Mouse (Mus musculus) left cerebral cortex, postnatal 25 days (tissue): Measurements from ENCODE around the gene Batf. TPM values are rescaled to one million over a fixed set of nuclear protein-coding genes. Genes with fewer than 3 reads are reported as not detected.
"Not testable (repeated sequence)": the region's sequence is repeated elsewhere in the genome, so short reads cannot be mapped to it uniquely, and the experiment has no call there.

Experiments
- DNase-seq, 2 experiments: peaks; one replicate each; pipeline ENCODE4 v3.0.0; 2022; ENCODE audit warnings: low spot score in 2 of 2, mixed read lengths in 1 of 2
- intact Hi-C: fragments of 180-260 bp; cut with DNase I; formaldehyde crosslinking; loops from one replicate; pipeline ENCODE4 v1.15.1; 2025
- total RNA-seq, 2 experiments: library from RNA; stranded (reverse); gene quantifications; 2 replicates each; pipeline ENCODE4 v1.2.3; 2021

Gene Batf
- under 1 TPM; 0.71 to 0.78 TPM for total RNA-seq

DNA sequence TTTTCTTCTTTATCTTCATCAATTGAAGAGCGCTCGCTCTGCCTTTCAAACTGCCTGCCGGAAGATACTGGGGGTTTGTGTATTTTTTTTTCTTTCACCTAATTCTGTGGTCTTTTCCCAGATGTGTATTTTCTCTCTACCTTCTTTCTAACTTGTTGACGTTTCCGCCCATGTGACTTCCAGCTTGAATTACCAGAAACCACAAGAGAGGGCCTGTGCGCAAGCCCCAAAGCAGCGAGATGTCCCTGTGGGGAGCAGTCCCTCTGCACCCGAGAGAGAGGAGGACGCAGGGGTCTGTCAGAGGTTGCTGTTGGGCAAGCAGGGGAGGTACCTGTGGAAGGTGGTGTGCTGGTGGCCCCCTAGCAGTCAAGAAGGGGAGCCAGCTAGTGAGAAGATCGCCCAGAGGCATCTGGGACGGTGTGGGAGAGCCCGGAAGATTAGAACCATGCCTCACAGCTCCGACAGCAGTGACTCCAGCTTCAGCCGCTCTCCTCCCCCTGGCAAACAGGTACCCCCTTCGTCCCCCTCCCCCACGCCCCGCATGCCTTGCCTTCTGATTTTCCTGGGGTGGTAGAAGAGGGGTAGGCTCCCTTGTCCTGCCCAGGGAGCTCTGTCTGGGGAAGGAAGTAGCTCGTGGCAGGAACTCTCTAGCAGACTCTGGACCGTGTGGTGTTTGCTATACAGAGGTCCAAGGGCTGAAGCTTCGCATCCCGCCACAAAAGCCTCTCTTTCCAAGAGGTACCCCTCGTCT lies at the start of gene Batf:
TSS of gene Batf (plus strand) at position 204 of the 751 bp plus-strand sequence.
- intact Hi-C loops, result no loop called here
- no peak for DNase-seq

DNA sequence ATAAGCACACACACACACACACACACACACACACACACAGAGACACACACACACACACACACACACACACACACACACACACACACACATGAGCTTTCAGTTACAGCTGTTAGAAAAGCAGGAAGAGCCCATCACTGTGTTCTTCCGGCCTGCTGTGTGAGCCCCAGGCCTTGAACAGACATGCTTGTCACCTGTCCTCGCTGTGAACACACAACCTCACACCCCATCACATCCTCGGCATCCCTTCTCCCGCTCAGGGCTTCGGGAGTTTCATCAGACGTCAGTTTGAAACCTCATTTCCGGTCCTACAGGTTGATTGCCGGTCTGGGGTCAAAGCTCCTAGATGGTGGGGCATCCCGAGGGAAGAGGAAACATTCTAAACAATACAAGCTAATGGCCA lies 48.5 kb upstream of the Batf start:
- no peak for DNase-seq
- intact Hi-C loops, result no loop called here

DNA sequence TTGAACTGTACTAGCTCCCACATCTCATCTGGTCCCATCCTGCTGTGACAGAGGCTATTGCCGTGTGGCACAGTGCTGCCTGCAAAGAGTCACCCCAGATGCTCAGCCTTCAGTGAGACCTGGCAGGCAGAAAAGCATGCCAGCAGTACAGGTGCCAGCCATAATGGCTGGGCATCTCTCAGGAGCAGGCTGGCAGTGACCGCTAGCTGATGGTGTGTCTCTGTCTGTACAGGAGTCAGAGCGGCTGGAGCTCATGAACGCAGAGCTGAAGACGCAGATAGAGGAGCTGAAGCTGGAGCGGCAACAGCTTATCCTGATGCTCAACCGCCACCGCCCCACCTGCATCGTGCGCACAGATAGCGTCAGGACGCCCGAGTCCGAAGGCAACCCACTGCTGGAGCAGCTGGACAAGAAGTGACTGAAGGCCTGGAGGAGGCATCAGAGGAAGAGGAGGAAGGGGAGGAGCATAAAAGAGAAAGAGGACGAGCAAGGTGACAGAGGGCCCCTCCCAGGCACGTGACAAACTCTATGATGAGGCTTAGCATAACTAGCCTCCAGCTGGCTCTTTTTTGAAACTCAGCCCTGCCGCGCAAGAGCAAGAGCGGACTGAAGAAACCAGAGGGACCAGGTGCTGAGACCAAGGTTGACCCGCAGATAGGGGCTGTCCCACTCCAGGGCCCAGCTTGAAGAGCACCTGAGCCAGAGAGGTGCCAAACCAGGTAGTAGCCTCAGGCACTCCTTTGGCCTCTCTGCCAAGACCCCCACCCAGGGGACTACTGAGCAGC lies 47.7 kb upstream of the Batf start:
- intact Hi-C loops, result no loop called here
- no peak for DNase-seq

DNA sequence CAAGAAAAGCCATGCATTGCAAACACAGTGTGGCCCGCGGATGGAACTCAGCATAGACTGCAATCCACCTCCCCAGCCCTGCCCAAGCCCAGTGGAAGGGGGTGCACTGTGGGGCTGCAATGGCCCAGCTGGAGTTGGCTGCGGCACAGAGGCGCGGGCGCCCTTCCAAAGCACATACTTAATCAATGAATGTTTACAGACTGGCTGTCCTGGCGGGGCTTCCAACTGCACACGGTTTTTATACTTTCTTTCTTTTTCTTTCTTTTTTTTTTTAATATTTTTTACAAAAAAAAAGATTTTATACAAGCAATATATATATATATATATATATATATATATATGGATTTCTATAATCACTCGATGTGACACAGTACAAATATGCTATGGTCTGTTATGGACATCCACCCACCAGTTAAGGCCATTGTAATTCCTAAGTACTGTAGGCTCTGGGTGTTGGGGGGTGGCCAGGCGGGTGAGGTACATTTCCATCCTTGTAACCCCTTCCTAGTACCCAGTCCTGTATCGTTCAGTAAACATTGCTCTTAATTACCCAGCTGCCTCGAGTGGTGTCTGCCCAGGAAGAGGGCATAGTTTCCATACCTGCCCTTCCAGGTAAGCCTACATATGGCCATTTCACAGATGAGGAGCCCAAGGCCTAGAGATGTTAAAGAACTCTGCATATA lies 47.0 kb upstream of the Batf start:
- intact Hi-C loops, result no loop called here
- peak in 1 of 2 experiments; percentile 47 for DNase-seq

DNA sequence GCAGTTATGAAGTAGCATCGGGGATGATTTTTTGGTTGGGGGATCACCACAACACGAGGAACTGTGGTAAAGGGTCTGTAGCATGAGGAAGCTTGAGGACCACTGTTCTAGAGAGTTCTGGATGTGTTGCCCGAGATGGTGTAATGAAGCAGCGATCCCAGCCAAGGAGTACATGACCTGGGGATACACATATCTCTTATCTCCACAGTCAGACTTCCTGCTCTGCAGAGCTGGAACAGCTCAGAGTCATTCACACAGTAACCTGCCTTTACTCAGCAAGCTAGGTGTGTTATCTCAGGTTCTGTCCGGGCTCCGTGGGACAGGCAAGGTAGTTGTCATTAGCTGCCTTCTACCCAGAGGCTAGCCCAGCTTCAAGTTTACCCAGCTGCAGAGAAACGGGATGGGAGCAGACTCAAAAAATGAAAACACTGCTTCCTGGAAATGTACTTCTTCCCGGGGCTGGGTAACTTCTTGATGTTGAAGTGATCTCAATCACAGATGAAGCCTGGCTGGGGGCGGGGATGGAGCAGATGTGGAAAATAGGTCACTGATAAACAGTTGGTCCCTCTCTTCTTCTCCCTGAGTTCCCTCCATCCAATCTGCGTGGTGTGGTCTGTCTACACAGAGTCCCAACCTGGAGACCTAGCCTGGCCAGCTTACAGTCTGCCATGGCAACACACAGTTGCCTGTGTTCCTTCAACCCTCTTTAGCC lies 45.5 kb upstream of the Batf start:
- DNase-seq, result no peak
- intact Hi-C loops, result no loop called here

DNA sequence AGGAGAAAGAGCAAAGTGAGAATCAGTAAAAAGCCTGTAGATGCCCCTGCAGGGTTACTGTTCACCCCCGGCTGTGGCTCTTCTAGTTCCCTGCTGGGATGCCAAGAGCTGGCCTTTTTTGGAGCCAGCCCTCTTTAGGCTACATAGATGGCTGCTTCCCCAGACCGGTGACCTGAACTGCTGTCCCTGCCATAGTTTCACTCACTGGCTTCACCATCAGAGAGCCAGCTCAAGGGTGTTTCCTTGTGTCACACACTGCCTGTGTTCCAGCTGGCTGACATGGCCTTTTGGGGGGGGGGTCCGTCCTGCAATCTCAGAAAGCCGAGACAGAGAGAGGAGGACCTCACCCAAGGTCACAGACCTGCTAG lies 44.9 kb upstream of the Batf start:
- intact Hi-C loops, result no loop called here
- DNase-seq, result no peak

DNA sequence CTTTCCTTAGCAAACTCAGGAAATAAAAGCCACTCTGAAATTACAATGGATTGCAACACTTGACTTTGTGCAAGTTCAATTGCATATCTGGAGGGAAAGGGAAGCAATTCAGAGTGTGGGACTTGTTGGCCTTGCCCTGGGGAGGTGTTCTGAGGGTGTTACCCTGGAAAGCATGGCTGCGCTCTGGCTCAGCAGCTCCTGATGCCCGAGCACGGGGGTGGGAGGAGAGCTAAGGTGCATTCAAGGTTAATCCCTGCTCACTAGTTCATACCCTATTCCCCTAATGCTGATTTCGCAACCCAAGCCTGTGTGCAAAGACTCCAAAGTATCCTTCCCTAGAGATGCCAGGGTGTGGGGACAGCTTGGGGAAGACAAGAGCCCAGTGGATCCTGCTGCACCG lies 42.7 kb upstream of the Batf start:
- intact Hi-C loops, result no loop called here

DNA sequence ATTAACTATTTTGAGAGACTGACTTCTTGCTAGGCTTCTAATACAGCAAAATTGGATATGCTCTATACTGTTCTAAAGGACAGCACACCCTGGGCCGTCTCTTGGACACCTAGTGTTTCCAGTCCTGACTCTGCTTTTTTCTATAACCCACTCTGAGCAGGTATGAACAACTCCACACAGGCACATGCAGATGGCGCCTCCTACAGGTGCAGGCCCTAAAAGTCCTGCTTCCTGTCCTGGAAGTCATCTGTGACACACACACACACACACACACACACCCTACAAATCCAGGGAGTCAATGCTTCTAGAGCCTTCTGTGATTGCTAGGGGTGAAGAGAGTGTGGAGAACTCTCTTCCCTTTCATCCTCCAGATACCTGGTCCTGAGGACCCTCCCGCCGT lies 40.8 kb upstream of the Batf start:
- intact Hi-C loops, result loop anchor here (5.0 kb wide), 1 partner anchor 138 kb away; no protein-coding TSS in a partner anchor
- DNase-seq, result no peak

More for the DNA sequence above, 42.7 kb upstream of the Batf start:
- no peak for DNase-seq

DNA sequence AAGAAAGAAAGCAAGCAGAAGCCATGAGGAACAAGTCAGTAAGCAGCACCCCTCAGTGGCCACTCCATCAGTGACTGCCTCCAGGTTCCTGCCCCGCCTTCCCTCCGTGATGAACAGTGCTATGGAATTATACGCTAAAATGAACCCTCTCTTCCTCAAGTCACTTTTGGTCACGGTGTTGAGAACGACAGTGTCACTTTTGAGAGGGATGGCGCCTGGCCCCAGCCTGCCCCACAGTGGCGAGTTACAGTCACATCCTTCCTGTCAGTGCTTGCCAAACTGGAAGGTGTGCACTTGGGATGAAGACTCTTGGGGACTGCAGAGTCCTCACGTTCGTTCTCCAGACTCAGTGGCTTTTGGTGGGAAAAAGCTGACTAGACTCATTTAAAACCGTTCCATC lies 39.1 kb upstream of the Batf start:
- DNase-seq, result no peak
- intact Hi-C loops, result loop anchor here (5.0 kb wide), 1 partner anchor 140 kb away; no protein-coding TSS in a partner anchor

DNA sequence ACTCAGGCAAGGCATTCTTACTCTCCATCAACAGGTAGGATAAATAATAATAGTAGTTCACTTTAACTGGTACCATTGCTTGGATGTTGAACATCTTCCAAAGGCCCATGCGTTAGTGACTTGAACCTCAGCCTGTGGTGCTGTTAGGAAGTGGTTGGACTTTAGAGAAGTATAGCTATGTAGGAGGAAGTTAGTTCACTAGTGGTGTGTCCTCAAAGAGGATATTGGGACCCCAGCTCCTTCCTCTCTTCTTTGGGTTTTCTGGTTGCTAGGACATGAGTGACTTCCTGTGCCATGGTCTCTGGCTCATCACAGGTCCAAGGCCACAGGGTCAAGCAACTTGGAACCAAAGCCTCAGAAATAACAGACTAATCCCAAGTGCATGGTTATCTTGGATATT lies 38.5 kb upstream of the Batf start:
- no peak for DNase-seq
- intact Hi-C loops, result loop anchor here (5.0 kb wide), 1 partner anchor 141 kb away; no protein-coding TSS in a partner anchor

DNA sequence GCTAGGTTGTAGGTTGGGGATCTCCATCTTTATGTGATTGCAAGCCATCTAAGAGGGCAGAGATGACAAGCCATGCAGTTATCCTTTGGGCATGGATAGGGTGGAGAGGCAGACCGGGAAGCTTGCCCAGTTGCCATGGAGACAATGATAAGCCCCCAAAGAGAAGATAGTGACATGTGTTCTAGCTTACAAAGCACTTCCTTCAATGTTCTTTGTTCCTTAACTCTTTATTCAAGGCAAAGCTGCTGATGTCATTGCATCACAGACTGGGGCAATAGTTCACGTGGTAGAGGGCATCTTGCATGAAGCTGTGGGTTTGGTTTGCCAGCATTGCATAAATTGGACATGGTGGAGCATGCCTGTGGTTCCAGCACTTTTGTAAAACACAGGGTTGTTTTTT lies 27.1 kb upstream of the Batf start:
- intact Hi-C loops, result loop anchor here (5.0 kb wide), 1 partner anchor 222 kb away; no protein-coding TSS in a partner anchor
- DNase-seq, result no peak

DNA sequence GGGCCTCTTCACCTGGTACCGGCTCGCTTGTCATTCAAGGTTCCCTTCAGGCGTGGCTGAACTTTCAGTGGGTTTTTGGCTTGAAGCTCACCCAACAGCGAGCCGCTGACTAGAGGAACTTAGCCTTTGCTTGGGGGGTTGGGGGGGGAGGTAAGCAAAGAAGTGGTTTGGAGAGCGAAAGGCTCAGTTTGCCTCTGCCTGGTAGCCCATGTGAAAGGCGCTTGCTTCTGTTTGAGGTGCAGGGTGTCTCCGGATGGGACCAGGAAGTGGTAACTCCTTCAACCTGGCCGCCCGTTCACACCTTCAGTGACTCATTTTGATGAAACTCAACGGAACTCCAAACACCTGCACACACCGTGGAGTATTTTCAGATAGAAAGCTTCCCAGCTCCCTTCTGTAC lies 25.6 kb upstream of the Batf start:
- intact Hi-C loops, result loop anchor here (5.0 kb wide), 1 partner anchor 319 kb away; no protein-coding TSS in a partner anchor

DNA sequence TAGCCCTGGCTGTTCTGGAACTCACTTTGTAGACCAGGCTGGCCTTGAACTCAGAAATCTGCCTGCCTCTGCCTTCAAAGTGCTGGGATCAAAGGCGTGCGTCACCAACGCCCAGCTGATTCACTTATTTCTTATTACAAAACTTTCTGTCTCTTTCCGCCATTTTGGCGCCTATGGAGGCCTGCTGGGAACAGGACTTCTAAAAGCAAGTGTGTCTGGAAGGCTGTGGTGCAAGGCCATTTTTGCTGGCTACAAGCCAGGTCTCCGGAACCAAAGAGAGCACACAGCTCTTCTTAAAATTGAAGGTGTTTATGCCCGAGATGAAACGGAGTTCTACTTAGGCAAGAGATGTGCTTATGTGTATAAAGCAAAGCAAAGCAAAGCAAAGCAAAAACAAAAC lies 24.2 kb upstream of the Batf start:
- intact Hi-C loops, result loop anchor here (1.0 to 5.0 kb wide), 2 partner anchors 154 to 320 kb away; no protein-coding TSS in a partner anchor
- DNase-seq, result not testable (repeated sequence)

More for the DNA sequence above, 25.6 kb upstream of the Batf start:
- no peak for DNase-seq

DNA sequence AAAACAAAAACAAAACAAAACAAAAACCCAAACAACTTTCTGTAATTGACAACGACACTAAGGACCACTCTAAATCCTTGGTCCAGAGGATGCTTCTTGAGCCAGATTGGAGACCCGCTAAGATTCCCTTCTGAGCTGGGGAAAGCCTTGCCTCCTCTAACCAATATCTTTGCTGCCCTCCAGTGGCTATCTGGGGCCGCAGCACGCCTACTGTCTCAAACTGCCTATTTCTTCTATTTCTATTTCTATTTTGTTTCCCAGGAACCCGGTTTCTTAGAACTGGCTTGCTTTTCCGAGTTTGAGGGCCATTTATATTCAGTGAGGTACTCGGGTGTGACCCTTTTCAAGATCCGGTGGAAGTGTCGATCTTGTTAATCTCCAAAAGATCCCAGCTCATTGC lies 23.6 kb upstream of the Batf start:
- peak; percentile 77 to 85 for DNase-seq
- intact Hi-C loops, result loop anchor here (1.0 to 5.0 kb wide), 3 partner anchors 155 to 321 kb away; no protein-coding TSS in a partner anchor

DNA sequence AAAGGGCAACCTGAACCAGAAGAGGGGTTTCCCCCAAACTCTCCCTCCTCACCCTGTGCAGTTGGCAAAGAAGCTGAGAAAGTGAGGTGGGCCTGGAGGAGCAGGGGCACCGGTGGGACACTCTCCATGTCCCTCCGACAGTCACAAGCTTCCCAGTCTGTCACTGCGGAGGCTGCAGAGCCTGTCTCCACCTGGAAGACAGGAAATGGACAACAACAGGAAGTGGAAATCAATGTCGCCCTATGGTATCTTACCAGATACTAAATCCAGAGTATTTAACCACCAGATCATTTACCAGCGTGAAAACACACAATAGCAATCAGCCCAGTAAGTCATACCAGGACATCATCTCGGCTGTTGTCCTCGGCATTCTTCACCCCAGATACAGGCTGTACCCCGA lies 20.4 kb upstream of the Batf start:
- intact Hi-C loops, result no loop called here
- no peak for DNase-seq

DNA sequence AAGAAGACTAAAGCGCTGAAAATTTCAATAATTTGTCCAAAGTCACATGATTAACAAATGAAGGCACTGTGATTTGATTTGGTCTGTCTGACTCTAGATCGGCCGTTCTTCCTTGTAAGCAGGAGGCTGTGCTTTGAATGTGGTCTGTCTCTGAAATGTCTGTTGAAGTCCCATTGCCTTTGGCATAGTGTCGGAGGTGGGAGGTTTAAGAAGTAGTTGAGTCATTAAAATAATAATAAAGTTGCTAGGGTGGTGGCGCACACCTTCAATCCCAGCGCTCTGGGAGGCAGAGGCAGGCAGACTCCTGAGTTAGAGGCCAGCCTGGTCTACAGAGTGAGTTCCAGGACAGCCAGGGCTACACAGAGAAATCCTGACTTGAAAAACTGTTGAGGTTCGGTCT lies 19.4 kb upstream of the Batf start:
- intact Hi-C loops, result no loop called here
- no peak for DNase-seq

DNA sequence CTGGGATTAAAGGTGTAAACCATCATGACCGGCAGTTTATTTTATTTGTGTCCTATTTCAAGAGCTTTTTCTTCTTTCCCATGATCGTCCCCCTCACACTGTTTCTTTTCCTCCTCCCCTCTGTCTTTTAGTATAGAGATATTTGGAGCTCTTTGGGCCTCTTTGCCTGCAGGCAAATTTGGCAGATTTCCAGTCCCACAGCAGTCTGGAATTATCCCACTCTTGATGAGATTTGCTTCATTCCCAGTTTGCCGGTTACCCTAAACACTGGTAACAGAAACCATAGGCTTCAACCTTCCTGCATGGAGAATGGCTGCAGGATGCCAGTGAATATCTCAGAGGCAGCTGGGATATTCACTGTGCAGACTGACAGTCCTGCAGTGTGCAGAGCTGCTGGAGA lies 17.8 kb upstream of the Batf start:
- no peak for DNase-seq
- intact Hi-C loops, result no loop called here

DNA sequence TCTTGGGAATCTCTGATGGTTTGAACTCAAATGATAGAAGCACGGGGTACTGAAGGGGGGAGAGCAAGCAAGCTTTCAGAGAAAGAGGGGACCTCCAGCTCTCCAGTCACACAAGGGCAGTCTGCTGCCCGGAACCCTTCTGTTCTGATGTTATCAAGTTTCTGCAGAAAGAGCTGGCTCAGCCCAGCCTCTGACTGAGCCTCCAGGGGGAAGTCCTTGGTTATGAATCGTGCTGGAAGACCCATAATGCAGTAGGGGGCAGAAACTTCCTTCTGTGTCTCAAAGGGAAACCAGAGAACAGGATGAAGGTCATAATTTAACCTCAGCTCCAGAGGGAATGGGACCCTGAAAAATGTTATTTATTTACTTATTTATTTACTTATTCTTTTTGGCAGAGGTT lies 16.4 kb upstream of the Batf start:
- no peak for DNase-seq

DNA sequence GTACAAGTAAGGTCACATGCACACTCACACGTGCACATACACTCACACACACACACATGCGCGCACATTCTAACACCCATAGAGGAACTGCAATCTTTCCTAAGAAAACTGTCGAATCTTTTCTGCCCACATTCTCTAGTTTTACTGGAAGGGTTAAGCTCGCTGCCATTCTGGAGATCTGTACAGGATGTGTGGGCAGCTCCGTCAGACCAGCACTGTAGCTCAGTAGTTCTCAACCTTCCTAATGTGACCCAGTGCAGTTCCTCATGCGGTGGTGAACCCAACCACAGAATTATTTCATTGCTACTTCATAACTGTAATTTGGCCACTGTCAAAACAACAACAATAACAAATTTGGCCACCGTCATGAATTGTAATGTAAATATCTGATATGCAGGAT lies 12.6 kb upstream of the Batf start:
- no peak for DNase-seq
- intact Hi-C loops, result no loop called here

More for the DNA sequence above, 16.4 kb upstream of the Batf start:
- intact Hi-C loops, result no loop called here

DNA sequence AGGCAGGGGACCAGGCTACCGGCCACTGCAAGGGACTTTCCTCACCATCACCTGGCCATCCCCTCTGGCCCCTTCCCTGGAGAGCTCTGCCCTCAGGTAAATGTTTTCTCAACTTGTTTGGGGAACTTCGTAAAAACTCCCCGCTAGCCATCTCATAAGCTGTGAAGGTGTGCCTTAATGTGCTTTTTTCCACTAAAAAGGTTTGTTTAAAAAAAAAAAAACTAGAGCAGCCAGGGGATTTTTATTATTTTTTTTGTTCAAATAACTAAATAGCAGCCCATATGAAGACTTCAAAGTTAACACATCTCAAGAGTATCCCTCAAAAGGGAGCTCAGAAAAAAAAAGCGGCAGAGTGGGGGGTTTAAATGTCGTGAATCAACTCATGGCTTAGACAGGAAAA lies 7.4 kb upstream of the Batf start:
- DNase-seq, result no peak
- intact Hi-C loops, result no loop called here
